Mouse (Mus musculus) embryonic facial prominence, embryonic 14.5 days (tissue): ENCODE results near the gene Jmjd1c. TPM values are rescaled to one million over a fixed set of nuclear protein-coding genes. Genes with fewer than 3 reads are reported as not detected.

Source experiments
- ATAC-seq: fragments of 200-750 bp; cut with Nextera tagmentation; 2 replicates; pipeline ENCODE4 v1.8.0; 2017; ENCODE audit warnings: low read depth, moderate number of reproducible peaks, moderate TSS enrichment
- DNase-seq: peaks from one replicate; pipeline ENCODE4 v3.0.0-alpha.2; 2015; ENCODE audit warnings: low spot score
- H3K27ac ChIP-seq: fragments of 300-500 bp; sonication (generic); replicated peaks from 2 replicates; pipeline ENCODE4 v1.5.1; 2014; ENCODE audit warnings: low read depth, mild to moderate bottlenecking, low read length, moderate library complexity
- H3K27me3 ChIP-seq: fragments of 300-500 bp; sonication (generic); replicated peaks from 2 replicates; pipeline ENCODE4 v1.6.1; 2014; ENCODE audit warnings: low read length; ENCODE audit not compliant: control insufficient read depth, insufficient read depth
- H3K36me3 ChIP-seq: fragments of 300-500 bp; sonication (generic); 2 replicates; pipeline ENCODE4 v1.6.1; 2014; ENCODE audit warnings: low read length, mixed read lengths; ENCODE audit not compliant: control insufficient read depth, insufficient read depth
- H3K4me1 ChIP-seq: fragments of 300-500 bp; sonication (generic); 2 replicates; pipeline ENCODE4 v1.6.1; 2014; ENCODE audit warnings: antibody characterized with exemption, low read length; ENCODE audit not compliant: control insufficient read depth, insufficient read depth
- H3K4me2 ChIP-seq: fragments of 300-500 bp; sonication (generic); 2 replicates; pipeline ENCODE4 v1.6.1; 2014; ENCODE audit warnings: low read depth, mild to moderate bottlenecking, low read length, moderate library complexity, mixed read lengths
- H3K4me3 ChIP-seq: fragments of 300-500 bp; sonication (generic); 2 replicates; pipeline ENCODE4 v1.5.1; 2014; ENCODE audit warnings: low read depth, mild to moderate bottlenecking, low read length
- H3K9ac ChIP-seq: fragments of 300-500 bp; sonication (generic); 2 replicates; pipeline ENCODE4 v1.6.1; 2014; ENCODE audit warnings: low read depth, mild to moderate bottlenecking, low read length, moderate library complexity, mixed read lengths
- H3K9me3 ChIP-seq: fragments of 300-500 bp; sonication (generic); 2 replicates; pipeline ENCODE4 v1.6.1; 2016; ENCODE audit warnings: low read length; ENCODE audit not compliant: control insufficient read depth
- WGBS: fragments of 180-500 bp; shearing (Covaris S2); extraction: QIAGEN DNeasy Blood & Tissue Kit; methylation state at CpG from one replicate; pipeline ENCODE4 v1.1.7; 2014; 5-methylcytosine and 5-hydroxymethylcytosine counted together
- polyA plus RNA-seq: library from polyadenylated mRNA; unstranded; fragments of >200 nt; fragmentation: Nextera tagmentation; extraction: Ambion mirVana; gene quantifications from 2 replicates; pipeline ENCODE4 v1.2.1, GENCODE M21; 2014

The Jmjd1c gene
- polyA plus RNA-seq, 1 experiment from 2014 or later: 44.0 TPM

DNA sequence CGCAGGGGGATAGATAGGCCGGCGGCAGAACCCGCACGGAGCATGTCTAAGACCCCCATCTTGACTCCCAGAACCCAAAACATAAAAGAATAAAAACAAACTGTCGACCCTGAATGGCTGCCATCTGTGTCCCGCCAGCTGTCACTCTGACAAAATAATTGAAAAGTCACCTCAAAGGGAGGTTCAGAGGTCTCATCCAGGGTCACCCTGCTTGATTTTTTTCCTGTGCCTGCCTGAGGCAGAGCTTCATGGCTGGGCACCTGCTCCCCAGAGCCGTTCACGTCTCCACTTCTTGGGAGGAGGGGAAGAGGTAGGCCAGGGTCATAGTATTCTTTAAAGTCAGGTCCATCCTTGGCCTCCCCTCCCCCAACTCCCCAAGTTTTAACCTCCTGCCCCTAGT is 8.6 kb downstream of the Jmjd1c start:
- no peak for DNase-seq
- H3K27ac ChIP-seq: no peak overlapping the region
- 19% methylated on average over 9 of the region's 9 CpGs for WGBS
- no peaks in the 10 kb centered on the region for H3K27me3 ChIP-seq
- no peak for ATAC-seq
- no peak overlapping the region for H3K4me3 ChIP-seq
- H3K4me2 ChIP-seq: no peak overlapping the region
- H3K9ac ChIP-seq: no peak overlapping the region
- H3K36me3 ChIP-seq: peaks cover 5% of the 10 kb centered on the region; the same call in 1 of the 2 replicates
- H3K9me3 ChIP-seq: no peaks in the 10 kb centered on the region
- H3K4me1 ChIP-seq: peaks cover 45% of the 10 kb centered on the region

DNA sequence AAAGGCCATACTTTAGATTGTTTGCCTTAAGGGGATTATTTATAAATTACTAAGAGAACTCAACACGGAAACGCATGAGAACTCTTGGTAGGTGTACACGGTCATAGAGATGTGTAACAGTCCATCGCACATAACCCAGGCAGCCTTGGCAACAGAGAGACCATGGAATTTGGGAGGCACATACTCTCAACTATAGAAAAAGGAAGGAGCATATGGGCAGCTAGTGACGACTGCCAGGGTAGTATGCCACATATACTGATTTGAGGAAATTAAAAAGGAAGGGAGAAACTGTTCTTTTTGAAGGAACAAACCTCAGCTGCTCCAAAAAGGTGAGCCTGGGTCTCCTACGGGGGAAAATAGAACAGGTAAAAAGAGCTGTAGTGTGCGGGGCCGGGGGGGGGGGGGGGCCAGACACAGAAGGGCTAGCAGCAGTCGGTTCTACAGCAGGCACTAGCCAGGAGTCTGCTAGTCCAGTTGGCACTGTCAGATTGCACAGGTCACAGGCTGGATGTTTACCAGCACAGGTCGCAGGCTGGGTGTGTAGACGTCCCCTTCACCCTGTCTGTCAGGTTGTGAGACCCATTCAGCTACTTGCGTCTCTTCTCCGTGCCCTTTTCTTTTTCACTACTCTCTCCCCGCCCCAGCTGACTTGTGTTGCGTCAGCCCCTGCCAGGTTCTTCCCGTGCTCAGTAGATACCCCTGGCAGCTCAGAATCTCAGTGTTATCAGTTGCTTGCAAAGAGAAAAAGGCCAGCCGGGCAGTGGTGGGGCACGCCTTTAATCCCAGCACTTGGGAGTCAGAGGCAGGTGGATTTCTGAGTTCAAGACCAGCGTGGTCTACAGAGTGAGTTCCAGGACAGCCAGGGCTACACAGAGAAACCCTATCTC is 9.6 kb downstream of the Jmjd1c start:
- no peaks in the 10 kb centered on the region for H3K27me3 ChIP-seq
- H3K4me1 ChIP-seq: peaks cover 51% of the 10 kb centered on the region
- no peak overlapping the region for H3K9ac ChIP-seq
- ATAC-seq: no peak
- WGBS: 70% methylated on average over 19 of the region's 19 CpGs
- no peak overlapping the region for H3K4me3 ChIP-seq
- H3K36me3 ChIP-seq: peaks cover 5% of the 10 kb centered on the region; the same call in 1 of the 2 replicates
- DNase-seq: no peak
- H3K27ac ChIP-seq: no peak overlapping the region
- no peak overlapping the region for H3K4me2 ChIP-seq
- H3K9me3 ChIP-seq: no peaks in the 10 kb centered on the region

DNA sequence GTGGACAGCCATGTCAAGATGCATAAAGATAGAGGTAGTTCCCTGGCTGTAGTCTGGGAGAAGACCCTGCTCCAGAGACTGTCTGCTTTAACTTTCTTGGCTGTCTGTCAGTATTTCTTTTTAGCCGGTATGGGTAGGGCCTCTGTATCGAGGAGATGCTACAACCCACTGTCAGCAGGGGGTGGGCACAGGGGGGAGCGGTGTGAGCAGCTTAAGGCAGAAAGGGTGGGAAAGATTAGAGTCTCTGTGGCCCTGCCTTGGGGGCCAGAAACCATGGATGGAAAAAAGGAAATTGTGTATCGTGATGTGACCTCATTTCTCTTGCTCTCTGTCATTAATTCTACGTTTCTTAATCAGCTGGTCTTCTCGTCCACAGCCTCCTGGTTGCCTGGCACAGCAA is 10.5 kb downstream of the Jmjd1c start:
- Histone ChIP-seq H3K4me2 (no peak overlapping the region), H3K4me1 (peaks cover 57% of the 10 kb centered on the region), H3K9ac (no peak overlapping the region), H3K9me3 (no peaks in the 10 kb centered on the region), H3K27ac (no peak overlapping the region), H3K36me3 (peaks cover 5% of the 10 kb centered on the region; the same call in 1 of the 2 replicates), H3K4me3 (no peak overlapping the region), H3K27me3 (no peaks in the 10 kb centered on the region)
- DNase-seq (no peak), ATAC-seq (no peak)
- 52% methylated on average over 6 of the region's 6 CpGs for WGBS

DNA sequence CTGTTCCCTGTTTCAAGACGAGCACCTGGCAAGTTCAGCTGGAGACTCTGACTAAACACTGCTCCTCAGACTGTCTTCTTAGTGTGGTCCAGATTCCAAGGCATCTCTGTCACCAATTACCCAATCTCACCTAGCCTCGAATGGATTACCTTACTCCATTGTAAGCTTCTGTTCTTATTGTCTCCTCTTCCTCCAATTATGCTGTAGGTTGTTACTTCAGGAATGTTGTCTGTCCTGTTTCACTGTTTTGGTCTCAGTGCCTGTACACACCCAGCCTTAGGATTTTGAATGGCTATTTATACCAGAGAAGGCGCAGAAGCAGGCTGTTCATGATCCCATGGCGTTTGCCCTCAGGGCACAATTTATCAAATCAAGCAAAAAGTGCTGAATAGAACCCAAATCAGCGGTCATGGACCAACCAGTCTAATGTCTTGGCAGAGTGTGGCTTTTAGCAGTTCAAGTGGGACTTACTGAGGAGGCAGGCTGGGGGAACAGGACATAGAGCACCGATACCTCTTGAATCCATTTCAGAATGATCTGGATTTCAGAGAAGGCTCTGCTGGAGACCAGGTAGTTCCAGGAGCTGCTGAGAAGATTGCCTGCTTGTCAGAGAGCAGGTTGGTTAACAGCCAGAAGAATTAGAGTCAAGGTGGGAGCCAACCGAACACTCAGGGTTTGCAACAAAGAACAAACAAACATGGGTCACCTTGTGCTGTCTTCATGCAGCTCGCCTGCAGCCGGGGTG is 11.3 kb downstream of the Jmjd1c start:
- DNase-seq: peak; percentile 66
- Histone ChIP-seq H3K27ac (no peak overlapping the region), H3K27me3 (no peaks in the 10 kb centered on the region), H3K4me2 (no peak overlapping the region), H3K4me3 (no peak overlapping the region), H3K36me3 (peaks cover 5% of the 10 kb centered on the region; the same call in 1 of the 2 replicates), H3K4me1 (peaks cover 55% of the 10 kb centered on the region), H3K9me3 (no peaks in the 10 kb centered on the region), H3K9ac (no peak overlapping the region)
- 58% methylated on average over 9 of the region's 9 CpGs for WGBS
- peak; percentile 80 for ATAC-seq

DNA sequence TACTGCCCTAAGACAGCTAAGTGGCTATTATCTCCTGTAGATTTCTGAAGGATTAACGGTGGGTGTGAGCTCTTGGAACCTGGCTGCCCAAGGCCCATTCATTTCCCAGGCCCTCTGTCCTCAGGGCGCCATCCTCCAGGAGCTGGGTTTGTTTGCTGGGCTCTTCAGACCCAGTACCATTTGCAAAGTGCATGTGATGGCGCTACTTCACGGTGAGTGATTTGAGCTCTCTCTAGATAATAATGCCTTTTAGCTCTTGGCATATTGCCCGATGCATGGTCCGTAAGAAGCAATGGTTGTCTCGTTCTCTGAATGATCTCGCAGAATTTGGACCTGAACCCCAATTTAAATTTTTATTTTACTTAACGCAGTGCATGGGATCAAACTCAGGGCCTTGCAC is 12.2 kb downstream of the Jmjd1c start:
- H3K9ac ChIP-seq: no peak overlapping the region
- no peak for DNase-seq
- no peak overlapping the region for H3K4me2 ChIP-seq
- H3K9me3 ChIP-seq: no peaks in the 10 kb centered on the region
- 62% methylated on average over 9 of the region's 9 CpGs for WGBS
- no peak overlapping the region for H3K4me3 ChIP-seq
- H3K4me1 ChIP-seq: peaks cover 52% of the 10 kb centered on the region
- H3K36me3 ChIP-seq: peaks cover 5% of the 10 kb centered on the region; the same call in 1 of the 2 replicates
- ATAC-seq: no peak
- H3K27me3 ChIP-seq: no peaks in the 10 kb centered on the region
- no peak overlapping the region for H3K27ac ChIP-seq

DNA sequence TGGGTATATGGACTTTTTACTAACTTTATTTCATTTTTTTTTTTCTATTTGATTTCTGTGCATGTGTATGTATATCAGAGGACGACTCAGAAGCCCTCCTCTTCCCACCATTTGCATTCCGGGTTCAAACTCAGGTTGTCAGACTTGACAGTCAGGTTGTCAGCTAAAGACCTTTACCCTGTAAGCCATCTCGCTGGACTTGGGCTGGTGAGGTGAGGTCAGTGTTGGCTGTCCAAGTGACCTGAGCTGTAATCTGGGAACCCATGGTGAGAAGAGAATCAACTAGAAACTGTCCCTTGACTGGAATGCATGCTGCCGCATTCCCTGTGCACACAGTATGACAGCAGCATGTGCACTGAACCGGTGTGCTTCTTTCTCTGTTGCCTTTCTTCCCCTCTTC is 13.7 kb downstream of the Jmjd1c start:
- Histone ChIP-seq H3K4me3 (no peak overlapping the region), H3K4me2 (no peak overlapping the region), H3K27me3 (no peaks in the 10 kb centered on the region), H3K9ac (no peak overlapping the region), H3K4me1 (peaks cover 41% of the 10 kb centered on the region), H3K9me3 (no peaks in the 10 kb centered on the region), H3K36me3 (peaks cover 5% of the 10 kb centered on the region; the same call in 1 of the 2 replicates), H3K27ac (no peak overlapping the region)
- 72% methylated on average over 5 of the region's 5 CpGs for WGBS
- ATAC-seq (no peak), DNase-seq (no peak)

DNA sequence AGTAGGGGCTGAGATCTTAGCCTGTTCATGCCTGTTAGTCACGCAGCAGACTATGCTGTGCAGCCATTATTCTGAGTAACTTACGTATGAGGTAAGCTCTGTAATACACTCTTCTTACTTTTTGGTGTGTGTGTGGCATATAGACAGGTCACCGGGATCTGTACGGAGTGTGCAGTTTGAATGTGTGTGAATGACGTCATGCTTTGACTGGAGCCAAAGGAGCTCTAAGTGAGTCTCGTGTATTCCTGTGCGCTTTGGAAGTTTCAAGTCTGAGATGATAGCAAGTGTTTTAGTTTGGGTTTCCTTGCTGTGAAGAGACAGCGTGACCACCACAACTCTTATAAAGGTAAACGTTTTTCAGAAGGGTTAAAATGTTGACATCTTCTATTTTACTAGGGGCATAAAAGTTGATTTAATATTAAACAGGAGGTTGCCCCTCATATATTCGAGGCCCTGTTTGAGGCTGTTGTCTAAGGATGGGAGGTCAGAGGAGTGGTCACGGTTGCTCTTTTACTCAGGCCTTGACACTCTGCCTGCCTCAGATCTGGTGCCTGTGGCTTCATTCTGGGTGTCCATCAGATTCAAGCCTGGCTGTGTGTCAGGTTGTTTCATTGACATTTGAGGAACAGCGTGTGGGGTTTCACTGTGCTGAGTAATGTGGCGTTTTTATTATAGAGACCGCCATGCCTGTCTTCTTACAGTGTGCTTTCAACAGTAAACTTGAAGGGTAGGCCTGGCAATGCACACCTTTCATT is 15.3 kb downstream of the Jmjd1c start:
- no peak for ATAC-seq
- WGBS: 70% methylated on average over 14 of the region's 14 CpGs
- peaks cover 43% of the 10 kb centered on the region for H3K4me1 ChIP-seq

DNA sequence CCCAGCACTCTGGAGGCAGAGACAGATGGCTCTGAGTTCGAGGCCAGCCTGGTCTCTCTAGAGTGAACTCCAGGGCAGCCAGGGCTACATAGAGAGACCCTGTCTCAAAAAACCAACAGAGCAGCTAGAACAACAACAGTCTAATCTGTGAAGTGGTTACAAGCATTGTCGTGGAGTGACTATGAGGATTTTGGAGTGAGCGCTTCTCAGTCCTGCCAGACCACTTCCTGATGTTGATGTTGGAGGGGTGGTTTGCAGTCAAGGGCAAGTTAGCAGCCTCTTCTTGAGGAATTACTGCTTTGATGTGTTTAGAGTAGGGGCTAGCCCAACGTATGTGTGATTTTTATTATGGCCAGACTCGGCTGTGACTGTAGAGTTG is 15.9 kb downstream of the Jmjd1c start:
- ATAC-seq: no peak
- DNase-seq: no peak
- 67% methylated on average over 5 of the region's 5 CpGs for WGBS
- H3K4me2 ChIP-seq: no peak overlapping the region
- no peak overlapping the region for H3K27ac ChIP-seq
- no peaks in the 10 kb centered on the region for H3K27me3 ChIP-seq
- H3K4me1 ChIP-seq: peaks cover 41% of the 10 kb centered on the region
- no peak overlapping the region for H3K4me3 ChIP-seq
- H3K9ac ChIP-seq: no peak overlapping the region
- H3K36me3 ChIP-seq: peaks cover 5% of the 10 kb centered on the region; the same call in 1 of the 2 replicates
- no peaks in the 10 kb centered on the region for H3K9me3 ChIP-seq

More for the DNA sequence above, 15.3 kb downstream of the Jmjd1c start:
- Histone ChIP-seq H3K4me3 (no peak overlapping the region), H3K9me3 (no peaks in the 10 kb centered on the region), H3K9ac (no peak overlapping the region), H3K36me3 (peaks cover 5% of the 10 kb centered on the region; the same call in 1 of the 2 replicates), H3K27me3 (no peaks in the 10 kb centered on the region), H3K4me2 (no peak overlapping the region), H3K27ac (no peak overlapping the region)
- no peak for DNase-seq
